Mouse (Mus musculus) olfactory bulb, adult 2 months (tissue): ENCODE measurements around the gene Dcaf8. TPM values are rescaled to one million over a fixed set of nuclear protein-coding genes. Genes with fewer than 3 reads are reported as not detected.
"Not testable (repeated sequence)": the region's sequence is repeated elsewhere in the genome, so short reads cannot be mapped to it uniquely, and the experiment has no call there.

Source experiments
- H3K27ac ChIP-seq: fragments of 200-500 bp; 2 replicates; pipeline ENCODE4 v1.5.1; 2012; ENCODE audit warnings: low read depth, low read length; ENCODE audit not compliant: insufficient read depth
- H3K4me1 ChIP-seq: fragments of 200-500 bp; 2 replicates; pipeline ENCODE4 v1.6.1; 2012; ENCODE audit warnings: low read length; ENCODE audit not compliant: control insufficient read depth, insufficient read depth
- H3K4me3 ChIP-seq: fragments of 200-500 bp; 2 replicates; pipeline ENCODE4 v1.5.1; 2012; ENCODE audit warnings: mild to moderate bottlenecking, low read depth, low read length, moderate library complexity; ENCODE audit not compliant: insufficient read depth
- CTCF ChIP-seq: fragments of 200-500 bp; IDR thresholded peaks from 2 replicates; pipeline ENCODE4 v1.5.1; 2012; ENCODE audit warnings: low read depth, mild to moderate bottlenecking, low read length, moderate library complexity; ENCODE audit not compliant: insufficient read depth
- POLR2A ChIP-seq: fragments of 200-500 bp; IDR thresholded peaks from 2 replicates; pipeline ENCODE4 v1.6.1; 2012; ENCODE audit warnings: mild to moderate bottlenecking, low read depth, low read length, moderate library complexity; ENCODE audit not compliant: insufficient read depth
- WGBS: fragments of 180-500 bp; shearing (Covaris S2); methylation state at CpG from one replicate; pipeline ENCODE4 v1.1.7; 2018; 5-methylcytosine and 5-hydroxymethylcytosine counted together
- polyA plus RNA-seq: library from polyadenylated mRNA; stranded (reverse); fragments of >200 nt; gene quantifications from 2 replicates; pipeline ENCODE4 v1.2.4, GENCODE M21; 2012; ENCODE audit warnings: low replicate concordance; ENCODE audit not compliant: missing spikeins, insufficient read depth, insufficient read length

Gene Dcaf8
- polyA plus RNA-seq, 1 experiment = 96.2 TPM

GRCm38 (mm10) chr1:172243547-172244205, 95.8 kb downstream of the Dcaf8 start:
- Histone ChIP-seq H3K4me3 (no peak overlapping the region), H3K4me1 (0 out of 2 replicates have a peak, but pooled peaks cover 2% of the 10 kb centered on the region), H3K27ac (no peak overlapping the region)
- TF ChIP-seq CTCF = no peak
- TF ChIP-seq POLR2A = no peak
- WGBS = 46% methylated on average over 16 of the region's 16 CpGs

DNA sequence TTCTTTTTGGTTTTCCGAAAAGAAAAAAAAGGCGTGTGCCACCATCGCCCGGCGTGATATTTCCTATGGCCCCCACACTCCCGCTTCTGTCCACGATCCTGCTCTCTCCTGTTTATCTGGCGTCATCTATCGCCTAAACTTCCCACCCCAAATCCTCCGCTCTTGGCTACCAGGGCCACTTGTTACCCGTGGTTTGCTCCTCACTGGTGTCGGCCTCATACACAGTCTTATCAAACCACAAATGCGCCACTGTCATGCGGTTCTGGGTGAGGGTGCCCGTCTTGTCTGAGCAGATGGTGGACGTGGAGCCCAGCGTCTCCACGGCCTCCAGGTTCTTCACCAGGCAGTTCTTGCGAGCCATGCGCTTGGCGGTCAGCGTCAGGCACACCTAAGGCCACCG, 96.8 kb downstream of the Dcaf8 start:
- H3K27ac ChIP-seq, H3K4me3 ChIP-seq, H3K4me1 ChIP-seq: not testable (repeated sequence)
- WGBS = 78% methylated on average over 23 of the region's 23 CpGs

Other genes starting within 250 kb of the Dcaf8 start
- gene Slamf6, start 230.6 kb upstream of the Dcaf8 start, polyA plus RNA-seq = not detected in 2 replicates
- not detected in 2 replicates for gene Vangl2, start 119.6 kb upstream of the Dcaf8 start, polyA plus RNA-seq
- gene Nhlh1, start 90.5 kb upstream of the Dcaf8 start, polyA plus RNA-seq = not detected in 2 replicates
- 120 and 157 TPM in 2 replicates for gene Copa, start 65.6 kb upstream of the Dcaf8 start, polyA plus RNA-seq
- gene Ncstn, start 65.3 kb upstream of the Dcaf8 start, polyA plus RNA-seq = 196 TPM in 1 of 2 replicates, not detected in the other
- 478 TPM in 1 of 2 replicates, not detected in the other for gene Pex19, start 21.3 kb upstream of the Dcaf8 start, polyA plus RNA-seq
- gene Pea15a, start 58.7 kb downstream of the Dcaf8 start, polyA plus RNA-seq = 189 TPM in 1 of 2 replicates, not detected in the other
- gene Casq1, start 71.8 kb downstream of the Dcaf8 start, polyA plus RNA-seq = not detected in 2 replicates
- gene Atp1a4, start 110.3 kb downstream of the Dcaf8 start, polyA plus RNA-seq = not detected in 2 replicates
- not detected in 2 replicates for gene Igsf8, start 113.6 kb downstream of the Dcaf8 start, polyA plus RNA-seq
- gene Atp1a2, start 150.0 kb downstream of the Dcaf8 start, polyA plus RNA-seq = 130 and 318 TPM in 2 replicates
- gene Kcnj9, start 181.2 kb downstream of the Dcaf8 start, polyA plus RNA-seq = not detected in 2 replicates
- 93.5 and 169 TPM in 2 replicates for gene Kcnj10, start 193.1 kb downstream of the Dcaf8 start, polyA plus RNA-seq
- not detected in 2 replicates for gene Pigm, start 228.5 kb downstream of the Dcaf8 start, polyA plus RNA-seq